Mouse (Mus musculus) mesoderm, embryonic 11.5 days (tissue): ENCODE data around the gene Spcs1.

Source experiments
- DNase-seq: peaks from one replicate; pipeline ENCODE4 v3.0.0-alpha.2; 2012; ENCODE audit warnings: low read depth, low spot score

Spcs1 gene

GRCm38 (mm10) chr14:30951154-30951825, 50.2 kb downstream of the Spcs1 start, which contains the start of gene Nek4:
Gene Nek4, plus strand, starts transcription at chr14:30951377.
- peak; percentile 97 for DNase-seq

GRCm38 (mm10) chr14:30949986-30950385, 51.5 kb downstream of the Spcs1 start:
- DNase-seq: no peak
